Mouse (Mus musculus) heart, adult 2 months (tissue): ENCODE measurements around the gene Pax7.

Experiments
- CTCF ChIP-seq: fragments of 200-600 bp; IDR thresholded peaks from 2 replicates; pipeline ENCODE4 v1.8.1; 2022; ENCODE audit warnings: antibody characterized with exemption, mild to moderate bottlenecking, moderate library complexity
- EP300 ChIP-seq: fragments of 200-500 bp; IDR thresholded peaks from 2 replicates; pipeline ENCODE4 v1.6.1; 2011; ENCODE audit warnings: low read depth, low read length, control low read depth; ENCODE audit not compliant: insufficient read depth
- POLR2A ChIP-seq: fragments of 200-500 bp; IDR thresholded peaks from 2 replicates; pipeline ENCODE4 v1.6.1; 2011; ENCODE audit warnings: mild to moderate bottlenecking, low read depth, low read length, control low read depth; ENCODE audit not compliant: insufficient read depth

DNA sequence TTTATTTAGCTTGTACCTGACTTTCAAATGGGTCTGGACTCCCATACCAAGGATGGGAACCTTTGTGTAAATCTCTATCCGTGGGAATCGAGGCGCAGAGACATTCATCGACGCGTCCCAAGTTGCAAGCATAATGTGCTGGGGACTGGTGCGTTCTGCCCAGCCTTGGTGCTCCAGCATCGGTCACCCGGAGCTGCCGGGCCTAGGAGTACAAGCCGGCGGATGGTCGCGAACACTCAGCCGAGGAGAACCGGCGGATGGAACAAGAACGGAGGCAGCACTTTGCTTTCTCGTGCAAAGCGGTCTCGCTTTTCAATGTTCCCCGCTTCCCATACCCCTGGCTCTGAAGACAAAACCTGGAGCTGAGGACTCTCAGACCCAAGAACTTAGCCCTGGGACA is 12.3 kb downstream of the Pax7 start:
- TF ChIP-seq POLR2A (no peak), CTCF (no peak), EP300 (no peak)
